Mouse (Mus musculus) spleen, adult 2 months (tissue): ENCODE data around the gene Tmem29.
"Not testable (repeated sequence)": the region's sequence is repeated elsewhere in the genome, so short reads cannot be mapped to it uniquely, and the experiment has no call there.

Experiments
- CTCF ChIP-seq: fragments of 200-500 bp; IDR thresholded peaks from 2 replicates; pipeline ENCODE4 v1.5.1; 2011; ENCODE audit warnings: mild to moderate bottlenecking, inconsistent platforms; ENCODE audit not compliant: insufficient read depth, insufficient read length, insufficient replicate concordance; ENCODE audit errors: extremely low read depth
- POLR2A ChIP-seq: fragments of 200-500 bp; IDR thresholded peaks from 2 replicates; pipeline ENCODE4 v1.6.1; 2011; ENCODE audit warnings: low read depth, low read length, inconsistent platforms

- TF ChIP-seq CTCF, POLR2A: not testable (repeated sequence)
These were observed 27.5 kb upstream of the Tmem29 start for GRCm38 (mm10) chrX:150486314-150487030.
